Mouse (Mus musculus) midbrain, embryonic 16.5 days (tissue): Measurements from ENCODE around the gene Tnpo3. TPM values are rescaled to one million over a fixed set of nuclear protein-coding genes. Genes with fewer than 3 reads are reported as not detected.
A peak's percentile ranks its signal among the peaks of the same experiment; 100 is the strongest.
"Not testable (repeated sequence)": the region's sequence is repeated elsewhere in the genome, so short reads cannot be mapped to it uniquely, and the experiment has no call there.

Experiments used
- ATAC-seq: fragments of 200-750 bp; cut with Nextera tagmentation; 2 replicates; pipeline ENCODE4 v1.8.0; 2017; ENCODE audit warnings: moderate TSS enrichment
- H3K27ac ChIP-seq: fragments of 300-500 bp; sonication (generic); 2 replicates; pipeline ENCODE4 v1.5.1; 2014; ENCODE audit warnings: mild to moderate bottlenecking, low read length, mixed read lengths
- H3K27me3 ChIP-seq: fragments of 300-500 bp; sonication (generic); 2 replicates; pipeline ENCODE4 v1.6.1; 2014; ENCODE audit warnings: low read depth, low read length, mixed read lengths; ENCODE audit not compliant: control insufficient read depth, insufficient read depth
- H3K36me3 ChIP-seq: fragments of 300-500 bp; sonication (generic); 2 replicates; pipeline ENCODE4 v1.6.1; 2014; ENCODE audit warnings: mild to moderate bottlenecking, low read length, moderate library complexity, mixed read lengths; ENCODE audit not compliant: control insufficient read depth, insufficient read depth
- H3K4me1 ChIP-seq: fragments of 300-500 bp; sonication (generic); 2 replicates; pipeline ENCODE4 v1.6.1; 2014; ENCODE audit warnings: mild to moderate bottlenecking, low read length, mixed read lengths; ENCODE audit not compliant: control insufficient read depth, insufficient read depth
- H3K4me2 ChIP-seq: fragments of 300-500 bp; sonication (generic); 2 replicates; pipeline ENCODE4 v1.6.1; 2014; ENCODE audit warnings: mild to moderate bottlenecking, low read length, mixed read lengths
- H3K4me3 ChIP-seq: fragments of 300-500 bp; sonication (generic); 2 replicates; pipeline ENCODE4 v1.5.1; 2014; ENCODE audit warnings: low read depth, mild to moderate bottlenecking, low read length, moderate library complexity, mixed read lengths
- H3K9ac ChIP-seq: fragments of 300-500 bp; sonication (generic); 2 replicates; pipeline ENCODE4 v1.6.1; 2014; ENCODE audit warnings: low read depth, low read length, mixed read lengths
- H3K9me3 ChIP-seq: fragments of 300-500 bp; sonication (generic); replicated peaks from 2 replicates; pipeline ENCODE4 v1.6.1; 2014; ENCODE audit warnings: mild to moderate bottlenecking, low read length, mixed read lengths; ENCODE audit not compliant: control insufficient read depth, poor library complexity, severe bottlenecking
- WGBS: fragments of 180-500 bp; shearing (Covaris S2); extraction: QIAGEN DNeasy Blood & Tissue Kit; methylation state at CpG from one replicate; pipeline ENCODE4 v1.1.7; 2014; 5-methylcytosine and 5-hydroxymethylcytosine counted together
- polyA plus RNA-seq: library from polyadenylated mRNA; unstranded; fragments of >200 nt; fragmentation: Nextera tagmentation; extraction: Ambion mirVana; gene quantifications from 2 replicates; pipeline ENCODE4 v1.2.1, GENCODE M21; 2015

Gene Tnpo3
- polyA plus RNA-seq, 1 experiment from 2014 or later, result 92.5 TPM

GRCm38 (mm10) chr6:29622273-29622672 lies 12.6 kb upstream of the Tnpo3 start:
- Histone ChIP-seq H3K27ac (no peak overlapping the region), H3K27me3 (no peaks in the 10 kb centered on the region), H3K4me2 (no peak overlapping the region), H3K36me3 (no peaks in the 10 kb centered on the region), H3K9ac (no peak overlapping the region), H3K9me3 (no peaks in the 10 kb centered on the region), H3K4me3 (no peak overlapping the region), H3K4me1 (no peaks in the 10 kb centered on the region)
- no peak for ATAC-seq
- WGBS, result 53% methylated on average over 6 of the region's 6 CpGs

- H3K27ac ChIP-seq, result no peak overlapping the region
- no peak for ATAC-seq
- 60% methylated on average over 17 of the region's 17 CpGs for WGBS
- H3K9me3 ChIP-seq, result no peaks in the 10 kb centered on the region
- H3K27me3 ChIP-seq, result no peaks in the 10 kb centered on the region
- no peak overlapping the region for H3K9ac ChIP-seq
- no peaks in the 10 kb centered on the region for H3K4me1 ChIP-seq
- H3K4me3 ChIP-seq, result no peak overlapping the region
- H3K4me2 ChIP-seq, result no peak overlapping the region
- H3K36me3 ChIP-seq, result no peaks in the 10 kb centered on the region
Observed at GRCm38 (mm10) chr6:29620840-29621543, 11.3 kb upstream of the Tnpo3 start.

- H3K9ac ChIP-seq, result no peak overlapping the region
- no peaks in the 10 kb centered on the region for H3K36me3 ChIP-seq
- no peaks in the 10 kb centered on the region for H3K27me3 ChIP-seq
- no peaks in the 10 kb centered on the region for H3K9me3 ChIP-seq
- WGBS, result 48% methylated on average over 3 of the region's 3 CpGs
- H3K4me2 ChIP-seq, result no peak overlapping the region
- H3K4me3 ChIP-seq, result no peak overlapping the region
- no peak for ATAC-seq
- no peaks in the 10 kb centered on the region for H3K4me1 ChIP-seq
- no peak overlapping the region for H3K27ac ChIP-seq
Observed at GRCm38 (mm10) chr6:29620176-29620575, 10.5 kb upstream of the Tnpo3 start.

DNA sequence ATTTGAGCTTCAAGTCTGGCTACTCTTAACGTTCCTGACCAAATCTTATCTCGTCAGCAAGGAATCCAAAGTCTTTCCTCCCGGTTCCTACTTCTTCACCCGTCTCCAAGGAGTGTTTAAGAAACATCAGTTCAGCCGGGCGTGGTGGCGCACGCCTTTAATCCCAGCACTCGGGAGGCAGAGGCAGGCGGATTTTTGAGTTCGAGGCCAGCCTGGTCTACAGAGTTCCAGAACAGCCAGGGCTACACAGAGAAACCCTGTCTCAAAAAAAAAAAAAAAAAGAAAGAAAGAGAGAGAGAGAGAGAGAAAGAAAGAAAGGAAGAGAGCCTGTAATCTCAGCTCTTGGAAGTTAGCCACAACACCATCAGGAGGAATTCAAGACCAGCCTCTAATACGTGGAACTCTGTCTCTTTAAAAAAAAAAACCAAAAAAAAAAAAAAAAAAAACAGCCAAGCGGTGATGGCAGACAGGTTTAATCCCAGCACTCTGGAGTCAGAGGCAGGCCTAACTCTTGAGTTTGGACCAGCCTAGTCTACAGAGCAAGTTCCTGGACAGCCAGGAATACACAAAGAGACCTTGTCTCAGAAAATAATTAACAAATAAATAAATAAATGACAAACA lies 443 bp upstream of the Tnpo3 start:
- H3K9ac ChIP-seq, result not testable (repeated sequence)

DNA sequence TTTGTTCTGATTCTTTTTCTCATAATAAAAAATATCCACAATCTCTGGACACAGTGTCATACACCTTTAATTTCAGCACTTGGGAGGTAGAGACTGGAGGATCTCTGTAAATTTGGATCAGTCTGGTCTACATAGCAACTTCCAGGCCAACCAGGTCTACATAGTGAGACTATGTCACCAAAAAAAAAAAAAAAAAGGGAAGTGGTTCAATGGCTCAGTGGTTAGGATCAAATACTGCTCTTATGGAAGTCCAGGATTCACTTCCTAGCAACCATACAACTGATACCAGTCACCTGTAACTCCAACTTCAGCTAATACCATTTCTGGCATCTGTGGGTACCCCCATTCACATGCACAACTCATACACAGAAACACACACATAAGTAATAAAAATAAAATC lies 9.5 kb downstream of the Tnpo3 start:
- ATAC-seq, result no peak
- Histone ChIP-seq H3K27me3 (no peaks in the 10 kb centered on the region), H3K4me1 (no peaks in the 10 kb centered on the region), H3K9me3 (no peaks in the 10 kb centered on the region), H3K4me2 (no peak overlapping the region), H3K36me3 (no peaks in the 10 kb centered on the region), H3K27ac (no peak overlapping the region), H3K9ac (no peak overlapping the region), H3K4me3 (no peak overlapping the region)

More for the DNA sequence above, 443 bp upstream of the Tnpo3 start:
- Histone ChIP-seq H3K27ac (peak overlapping the region; percentile 85), H3K4me1 (peaks cover 18% of the 10 kb centered on the region), H3K4me2 (peak overlapping the region; percentile 87), H3K4me3 (peak overlapping the region; percentile 99)
- H3K36me3 ChIP-seq, H3K9me3 ChIP-seq, ATAC-seq, H3K27me3 ChIP-seq: not testable (repeated sequence)
- WGBS, result 34% methylated on average over 13 of the region's 13 CpGs

- WGBS, result 87% methylated on average over 2 of the region's 2 CpGs
Observed at GRCm38 (mm10) chr6:29595656-29596055, 14.0 kb downstream of the Tnpo3 start.

GRCm38 (mm10) chr6:29581202-29581601 lies 28.5 kb downstream of the Tnpo3 start:
- Histone ChIP-seq H3K4me1 (no peaks in the 10 kb centered on the region), H3K27ac (no peak overlapping the region), H3K9me3 (0 out of 2 replicates have a peak, but pooled peaks cover 2% of the 10 kb centered on the region), H3K27me3 (no peaks in the 10 kb centered on the region), H3K36me3 (peaks cover 16% of the 10 kb centered on the region), H3K4me3 (no peak overlapping the region), H3K9ac (no peak overlapping the region), H3K4me2 (no peak overlapping the region)
- ATAC-seq, result no peak
- WGBS, result 97% methylated on average over 3 of the region's 3 CpGs

More at GRCm38 (mm10) chr6:29595656-29596055, 14.0 kb downstream of the Tnpo3 start:
- Histone ChIP-seq H3K9me3 (no peaks in the 10 kb centered on the region), H3K27ac (no peak overlapping the region), H3K36me3 (no peaks in the 10 kb centered on the region), H3K4me3 (no peak overlapping the region), H3K9ac (no peak overlapping the region), H3K4me2 (no peak overlapping the region), H3K27me3 (no peaks in the 10 kb centered on the region), H3K4me1 (no peaks in the 10 kb centered on the region)
- no peak for ATAC-seq

DNA sequence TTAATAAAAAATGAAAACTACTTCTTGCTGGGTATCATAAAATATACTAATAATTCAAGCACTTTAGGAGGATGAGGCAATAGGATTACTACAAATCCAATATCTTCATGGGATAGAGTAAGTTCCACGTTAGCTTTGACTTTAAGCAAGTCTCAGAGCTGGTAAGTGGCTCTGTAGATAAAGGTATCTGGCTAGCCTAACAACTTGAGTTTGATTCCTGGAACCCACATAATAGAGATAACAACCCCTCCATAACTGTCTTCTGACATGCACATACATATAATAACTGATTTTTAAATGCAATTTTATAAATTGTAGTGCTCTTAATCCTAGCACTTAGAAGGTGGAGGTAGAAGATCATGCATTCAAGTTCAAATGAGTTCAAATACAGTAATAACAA lies 28.9 kb downstream of the Tnpo3 start:
- H3K9me3 ChIP-seq, result 0 out of 2 replicates have a peak, but pooled peaks cover 2% of the 10 kb centered on the region
- ATAC-seq, result no peak
- 96% methylated on average over 1 of the region's 1 CpGs for WGBS
- H3K4me2 ChIP-seq, result no peak overlapping the region
- no peak overlapping the region for H3K9ac ChIP-seq
- no peaks in the 10 kb centered on the region for H3K4me1 ChIP-seq
- H3K27ac ChIP-seq, result no peak overlapping the region
- H3K36me3 ChIP-seq, result peaks cover 16% of the 10 kb centered on the region
- H3K27me3 ChIP-seq, result no peaks in the 10 kb centered on the region
- no peak overlapping the region for H3K4me3 ChIP-seq

DNA sequence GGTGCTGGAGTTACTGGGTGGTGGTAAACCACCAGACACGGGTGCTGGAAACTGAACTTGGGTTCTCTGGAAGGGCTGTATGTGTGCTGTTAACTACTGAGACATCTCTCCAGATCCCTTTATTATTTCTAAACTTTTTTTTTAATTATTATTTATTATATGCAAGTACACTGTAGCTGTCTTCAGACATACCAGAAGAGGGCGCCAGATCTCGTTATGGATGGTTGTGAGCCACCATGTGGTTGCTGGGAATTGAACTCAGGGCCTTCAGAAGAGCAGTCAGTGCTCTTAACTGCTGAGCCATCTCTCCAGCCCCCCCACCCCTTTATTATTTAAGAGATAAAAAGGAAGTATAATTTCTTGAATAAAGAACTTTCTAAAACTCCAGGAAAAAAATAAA lies 33.3 kb downstream of the Tnpo3 start:
- not testable (repeated sequence) for H3K27ac ChIP-seq, H3K4me2 ChIP-seq, H3K4me1 ChIP-seq, ATAC-seq, H3K27me3 ChIP-seq, H3K4me3 ChIP-seq, H3K9me3 ChIP-seq, H3K9ac ChIP-seq
- peaks cover 23% of the 10 kb centered on the region for H3K36me3 ChIP-seq
- WGBS, result 87% methylated on average over 3 of the region's 3 CpGs
